25 mouse cellular contexts compared by ENCODE assay signal in the genomic region with DNA sequence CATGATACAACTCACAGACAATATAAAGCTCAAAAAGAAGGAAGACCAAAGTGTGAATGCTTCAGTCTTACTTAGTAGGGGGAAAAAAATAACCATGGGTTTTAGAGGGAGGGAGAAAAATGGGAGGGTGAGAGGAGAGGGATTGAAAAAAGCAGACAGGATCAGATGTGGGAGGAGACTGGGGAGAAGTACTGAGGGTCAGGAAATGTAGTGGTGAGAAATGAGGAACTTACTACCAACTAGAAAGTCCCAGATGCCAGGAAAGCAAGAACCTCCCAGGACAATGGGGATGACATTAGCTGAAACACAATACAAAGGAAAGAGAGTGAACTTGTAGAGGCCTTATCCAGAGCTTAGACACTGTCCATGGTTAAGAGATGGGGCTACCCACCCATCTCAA.
"Had no signal": no experiment of that assay in that cellular context is flagged by ENCODE, and none has a peak within 500 bp of the region (broad histone marks: within the 10 kb centered on the region; RNA-seq: fewer than 3 reads in every experiment).

No protein-coding gene starts in this region.

- H3K4me1 ChIP-seq: heart, embryonic 10.5 days; heart, embryonic 12.5 days; intestine, embryonic 15.5 days; kidney, embryonic 15.5 days; liver, embryonic 13.5 days; liver, embryonic 15.5 days had no signal

- H3K9ac ChIP-seq: heart, embryonic 12.5 days; hindbrain, embryonic 14.5 days; intestine, embryonic 15.5 days; kidney, embryonic 15.5 days; limb, embryonic 12.5 days; liver, embryonic 13.5 days; liver, embryonic 15.5 days had no signal

- DNase-seq: gastrocnemius, postnatal 14 days; gastrocnemius, postnatal 36 days; heart, adult 18-20 months; heart, postnatal 10 days; heart, postnatal 4 days; kidney, adult 18-20 months; kidney, adult 8-10 months; kidney, postnatal 14 days; kidney, postnatal 36 days; liver; liver, embryonic 13.5 days had no signal

- H3K36me3 ChIP-seq: heart, embryonic 10.5 days; heart, embryonic 12.5 days; intestine, embryonic 15.5 days; kidney, embryonic 15.5 days; limb, embryonic 10.5 days; limb, embryonic 12.5 days; liver, embryonic 13.5 days; liver, embryonic 15.5 days had no signal

- H3K27me3 ChIP-seq: heart, embryonic 12.5 days; intestine, embryonic 15.5 days; kidney, embryonic 15.5 days; limb, embryonic 12.5 days; liver, embryonic 13.5 days; liver, embryonic 15.5 days had no signal

- H3K27ac ChIP-seq: heart, embryonic 10.5 days; hindbrain, embryonic 14.5 days; intestine, embryonic 15.5 days; kidney, embryonic 15.5 days; kidney, postnatal 0 days; left cerebral cortex, adult 2 months; limb, embryonic 10.5 days; limb, embryonic 12.5 days; liver, embryonic 13.5 days; liver, embryonic 15.5 days had no signal

- H3K4me2 ChIP-seq: heart, embryonic 12.5 days; hindbrain, embryonic 14.5 days; intestine, embryonic 15.5 days; kidney, embryonic 15.5 days; limb, embryonic 12.5 days; liver, embryonic 11.5 days; liver, embryonic 13.5 days; liver, embryonic 15.5 days had no signal

- ATAC-seq: hindbrain, embryonic 16.5 days; inflammation-experienced regulatory T-cells, adult 6 months; intestine, embryonic 15.5 days; intestine, postnatal 0 days had no signal

- H3K9me3 ChIP-seq: heart, embryonic 10.5 days; heart, embryonic 12.5 days; intestine, embryonic 15.5 days; kidney, embryonic 15.5 days; limb, embryonic 10.5 days; limb, embryonic 12.5 days; liver, embryonic 13.5 days; liver, embryonic 15.5 days had no signal

- H3K4me3 ChIP-seq: heart, embryonic 10.5 days; heart, embryonic 12.5 days; intestine, embryonic 15.5 days; kidney, embryonic 15.5 days; left cerebral cortex, adult 2 months; limb, embryonic 10.5 days; limb, embryonic 12.5 days; liver, embryonic 13.5 days; liver, embryonic 15.5 days had no signal
